Mouse (Mus musculus) kidney, postnatal 10 days (tissue): ENCODE results near the gene Magoh.
A peak's percentile ranks its signal among the peaks of the same experiment; 100 is the strongest.

Source experiments
- DNase-seq: peaks from one replicate; pipeline ENCODE4 v3.0.0; 2021; ENCODE audit warnings: mixed read lengths

The Magoh gene

DNA sequence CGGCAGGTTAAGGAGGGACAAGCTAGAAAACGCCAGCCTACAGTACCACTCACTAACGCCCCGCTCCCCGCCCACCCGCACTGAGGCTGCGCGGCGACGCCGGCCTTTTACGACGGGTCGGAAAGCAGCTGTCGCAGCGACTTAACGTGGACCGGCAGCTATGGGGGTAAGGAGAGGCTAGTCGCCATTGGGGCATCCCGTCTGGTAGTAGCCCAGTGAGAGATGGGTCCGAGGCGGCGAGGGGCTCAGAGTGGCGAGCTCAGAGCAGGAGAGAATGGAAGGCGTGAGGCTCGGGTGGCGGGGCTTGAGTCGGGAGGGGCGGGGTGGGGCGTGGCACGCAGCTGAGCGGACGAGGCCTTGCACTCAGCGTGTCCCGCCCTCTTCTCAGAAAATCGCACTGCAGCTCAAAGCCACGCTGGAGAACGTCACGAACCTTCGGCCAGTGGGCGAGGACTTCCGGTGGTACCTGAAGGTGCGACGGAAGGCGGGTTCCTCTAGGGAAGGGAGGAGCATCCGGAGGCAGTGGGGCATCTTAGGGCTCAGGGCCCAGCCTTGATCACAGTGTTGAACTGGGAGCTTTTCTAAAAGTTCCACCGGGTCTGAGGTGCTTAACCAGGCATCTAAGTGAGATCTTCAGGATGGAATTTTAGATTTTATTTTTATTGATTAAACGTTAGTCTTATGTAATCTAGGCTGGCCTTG, 10.3 kb downstream of the Magoh start, which contains the start of gene 0610037L13Rik:
0610037L13Rik (plus strand) TSS at position 83 of the 702 bp plus-strand sequence.
- DNase-seq: peak; percentile 95

DNA sequence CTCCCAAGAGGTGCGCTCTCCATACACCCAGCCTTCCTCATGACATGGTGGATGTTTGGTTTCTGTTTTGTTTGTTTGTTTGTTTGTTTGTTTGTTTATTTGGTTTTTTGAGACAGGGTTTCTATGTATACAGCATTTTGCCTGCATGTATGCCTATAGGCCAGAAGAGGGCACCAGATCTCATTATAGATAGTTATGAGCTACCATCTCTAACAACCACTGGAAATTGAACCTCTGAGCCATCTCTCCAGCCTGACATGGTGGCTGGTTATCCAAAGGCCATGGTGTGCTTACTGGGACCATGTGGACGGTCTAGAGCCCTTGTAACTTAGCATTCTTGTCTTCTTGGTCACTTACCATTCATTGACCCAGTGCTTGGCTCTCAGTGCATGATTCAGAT, 13.1 kb downstream of the Magoh start:
- DNase-seq: no peak

DNA sequence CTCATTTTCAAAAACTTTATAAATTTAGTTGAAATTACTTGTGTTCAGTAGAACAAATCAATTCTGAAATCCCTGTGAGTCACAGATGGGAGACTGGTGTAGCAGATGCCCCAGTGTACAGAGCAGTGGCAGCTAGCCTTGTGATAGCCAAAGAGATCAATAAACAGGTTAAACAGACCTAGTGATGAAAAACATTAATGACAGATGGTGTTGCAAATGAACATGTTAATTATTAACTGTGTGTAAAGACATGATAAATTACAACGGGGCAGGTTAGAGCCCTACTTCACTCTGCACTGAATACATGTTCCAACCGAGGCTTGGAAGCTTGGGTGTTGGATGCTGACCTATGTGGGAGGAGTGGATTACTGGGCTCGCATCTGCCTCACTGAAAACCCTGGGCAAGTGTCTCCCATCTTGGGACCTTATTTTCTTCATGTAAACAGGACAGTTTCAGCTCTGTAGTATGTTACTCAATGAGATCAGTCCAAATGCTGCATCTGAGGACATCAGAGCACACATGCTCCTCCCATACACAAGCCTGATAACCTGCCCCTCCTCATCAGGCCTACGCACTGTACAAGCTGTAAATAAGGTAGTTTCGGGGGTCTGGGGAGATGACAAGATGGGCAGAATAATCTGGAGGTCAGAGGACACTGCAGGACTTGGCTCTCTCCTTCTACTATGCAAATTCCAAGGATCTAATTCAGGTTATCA, 19.8 kb downstream of the Magoh start:
- DNase-seq: no peak

DNA sequence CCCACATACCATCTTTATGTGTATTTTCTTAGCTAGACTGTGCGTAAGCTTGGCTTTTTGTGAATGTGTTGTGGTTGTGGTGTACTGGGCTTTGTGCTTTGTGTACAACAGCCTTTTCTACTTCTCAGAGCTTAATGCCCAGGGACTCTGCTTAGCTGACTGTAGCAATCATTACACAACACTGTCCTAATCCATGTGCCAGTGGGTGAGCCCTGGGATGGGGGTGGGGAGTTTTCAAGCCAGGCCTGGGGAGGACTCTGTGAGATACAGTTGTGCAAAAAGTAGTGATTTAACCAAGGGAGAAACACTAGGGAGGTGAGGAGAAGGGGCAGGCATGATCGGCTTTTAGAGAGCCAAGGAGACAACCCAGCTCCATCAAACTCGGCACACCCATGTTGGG, 20.7 kb downstream of the Magoh start:
- DNase-seq: no peak

DNA sequence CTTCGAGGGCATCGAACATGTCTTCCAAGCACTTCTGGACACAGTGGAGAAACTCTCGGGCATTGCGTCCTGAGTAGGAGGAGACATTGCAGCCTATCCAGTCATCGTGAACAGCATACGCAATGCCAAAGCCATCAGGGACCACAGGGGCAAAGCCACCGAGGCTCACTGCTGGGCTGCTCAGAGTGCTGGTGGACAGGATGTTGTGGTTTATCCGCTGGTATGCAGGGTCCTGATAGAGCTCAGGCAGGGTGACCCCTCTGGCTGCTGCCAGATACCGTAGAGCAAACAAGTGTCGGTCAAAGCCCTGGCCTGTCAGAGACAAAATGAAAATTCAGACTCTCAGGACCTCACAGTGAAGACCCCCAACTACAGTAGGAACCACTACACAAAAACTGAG, 24.7 kb downstream of the Magoh start:
- no peak for DNase-seq

DNA sequence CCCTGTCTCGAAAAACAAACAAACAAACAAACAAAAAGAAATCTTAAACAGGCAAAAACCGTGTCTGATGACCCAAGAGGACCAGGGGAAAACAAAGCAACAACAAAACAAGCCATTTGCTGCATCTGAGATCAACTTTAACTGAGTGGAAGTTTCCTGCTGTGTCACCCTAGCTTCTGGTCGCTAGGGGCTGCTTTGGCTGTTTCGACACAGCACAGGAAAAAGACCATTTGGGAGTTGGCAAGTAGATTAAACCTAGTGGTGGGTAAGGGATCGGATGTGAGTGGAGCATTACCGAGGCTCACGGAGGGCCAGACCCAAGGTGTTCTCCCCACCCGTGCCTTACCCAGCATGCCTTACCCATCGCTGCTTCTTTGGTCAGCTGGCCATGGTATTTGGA, 27.0 kb downstream of the Magoh start:
- no peak for DNase-seq

DNA sequence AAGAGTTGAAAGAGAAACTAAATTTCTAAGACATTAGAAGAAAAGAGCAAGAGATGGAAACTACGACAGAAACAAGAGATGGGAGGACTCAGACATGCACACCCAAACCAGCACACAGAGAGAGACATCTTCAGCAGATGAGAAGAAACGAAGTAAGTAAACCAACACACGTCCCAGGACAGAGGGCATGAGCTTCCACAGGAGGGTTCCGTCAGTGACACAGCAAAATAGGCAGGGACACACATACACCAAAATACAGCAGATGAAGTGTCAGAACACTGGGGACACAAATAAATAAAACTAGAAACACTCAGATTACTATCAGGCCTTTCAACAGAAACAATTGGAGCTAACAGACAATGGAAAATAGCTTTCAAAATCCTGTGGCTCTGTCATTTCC, 30.5 kb downstream of the Magoh start:
- no peak for DNase-seq

DNA sequence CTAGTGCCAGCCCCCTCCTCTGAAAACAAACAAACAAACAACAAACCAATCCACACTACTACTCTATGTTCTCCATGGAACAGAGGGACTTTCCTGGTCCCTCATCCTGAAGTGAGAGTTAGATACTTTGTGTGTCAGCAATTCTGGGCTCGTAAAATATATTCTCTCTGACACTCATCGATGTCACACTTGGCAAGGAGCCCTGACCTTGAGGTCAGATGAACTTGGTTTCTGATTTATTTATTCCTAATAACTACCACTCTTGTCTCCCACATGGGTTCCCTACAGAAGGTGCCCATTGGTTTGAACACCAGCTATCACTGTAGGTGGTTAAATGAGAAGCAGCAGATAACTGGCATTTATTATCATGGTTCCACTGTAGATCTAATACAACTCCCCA, 40.8 kb downstream of the Magoh start:
- peak; percentile 44 for DNase-seq

DNA sequence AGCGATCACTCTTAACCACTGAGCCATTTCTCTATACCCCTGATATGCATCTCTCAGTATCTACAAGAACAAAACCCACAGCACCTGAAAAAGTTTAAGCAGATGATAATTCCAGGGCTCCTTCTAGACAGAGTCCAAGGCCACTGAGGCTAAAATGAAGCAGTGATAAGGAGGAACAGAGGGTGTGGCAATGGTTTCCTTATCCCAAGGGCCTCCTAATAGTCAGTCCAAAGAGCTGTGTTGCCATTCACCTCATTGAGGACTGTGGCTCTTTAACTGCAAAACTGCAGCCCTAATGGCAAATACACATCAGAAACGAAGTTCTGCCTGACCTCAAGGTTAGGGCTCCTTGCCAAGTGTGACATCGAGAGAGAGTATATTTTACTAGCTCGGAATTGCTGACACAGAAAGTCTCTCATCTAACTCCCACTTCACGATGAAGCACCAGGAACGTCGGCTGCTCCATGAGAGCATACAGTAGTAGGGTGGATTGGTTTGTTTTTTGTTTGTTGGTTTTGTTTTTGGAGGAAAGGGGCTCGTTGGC, 41.7 kb downstream of the Magoh start:
- DNase-seq: peak; percentile 86

DNA sequence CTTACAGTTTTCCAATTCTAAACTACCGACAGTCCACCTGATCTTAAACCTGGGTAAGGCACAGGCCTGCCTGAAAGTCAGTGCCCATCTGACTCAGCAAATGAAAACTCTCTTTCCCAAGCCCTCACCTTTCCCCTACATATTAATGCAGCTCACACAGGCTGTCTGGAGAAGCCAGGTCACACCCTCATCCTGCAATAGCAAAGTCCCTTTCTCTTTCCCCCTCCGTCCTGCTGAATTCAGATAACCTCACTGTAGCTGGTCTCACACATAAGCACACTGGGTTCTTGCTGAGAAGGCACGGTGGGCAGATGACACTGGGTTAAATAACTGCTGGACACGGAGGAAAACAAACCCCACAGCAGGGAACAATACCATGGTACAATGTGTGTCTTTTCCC, 42.4 kb downstream of the Magoh start:
- DNase-seq: peak; percentile 52

DNA sequence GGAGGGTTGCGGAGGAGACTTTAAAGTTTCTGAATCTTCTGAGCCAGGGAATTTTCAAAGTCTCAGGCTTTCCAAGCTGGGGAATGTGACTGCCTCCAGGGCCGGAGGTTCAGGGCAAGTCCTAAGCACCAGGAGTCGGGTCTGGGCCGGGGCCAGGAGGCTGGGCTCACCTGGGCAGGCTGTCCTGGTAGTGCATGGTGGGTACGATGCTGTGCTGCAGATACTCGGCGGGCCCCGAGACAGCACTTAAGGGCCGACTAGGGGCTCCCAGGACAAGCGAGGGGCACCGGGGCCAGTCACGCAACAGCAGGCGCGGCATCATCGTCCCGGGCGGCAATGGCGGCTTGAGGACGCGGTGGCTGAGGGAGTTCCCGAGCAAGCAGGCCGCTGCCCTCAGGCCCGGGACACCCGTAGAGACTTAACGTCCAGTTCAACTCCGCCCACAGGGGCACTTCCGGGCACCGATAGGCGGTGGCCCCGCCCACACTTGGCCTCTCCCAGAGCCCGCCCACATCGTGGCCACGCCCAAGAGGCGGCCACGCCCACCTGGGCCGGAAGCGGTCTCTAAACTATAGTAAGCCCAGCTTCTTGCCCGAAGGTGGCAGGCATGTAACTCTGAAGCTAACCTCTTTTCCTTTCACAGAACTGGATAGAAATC, 43.7 kb downstream of the Magoh start, which contains the start of gene Cpt2:
Cpt2 (minus strand) TSS at position 466 of the 658 bp plus-strand sequence.
- peak; percentile 98 for DNase-seq

DNA sequence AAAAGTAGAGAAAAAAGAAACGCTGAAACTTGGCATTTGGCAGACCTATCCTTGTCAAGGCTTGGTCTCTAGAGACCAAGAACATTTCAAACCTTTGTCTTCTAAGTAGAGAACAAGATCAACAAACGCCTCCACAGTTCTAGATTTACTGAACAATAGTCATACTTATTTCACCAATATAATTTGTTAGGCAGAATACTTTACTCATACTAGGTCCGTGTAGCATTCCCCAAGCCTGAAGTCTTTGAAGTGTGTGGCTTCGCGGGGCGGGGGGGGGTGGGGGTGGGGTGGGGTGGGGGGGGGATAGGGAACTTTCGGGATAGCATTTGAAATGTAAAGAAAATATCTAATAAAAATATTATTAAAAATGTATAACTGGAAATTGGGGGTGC, 44.2 kb downstream of the Magoh start:
- no peak for DNase-seq

DNA sequence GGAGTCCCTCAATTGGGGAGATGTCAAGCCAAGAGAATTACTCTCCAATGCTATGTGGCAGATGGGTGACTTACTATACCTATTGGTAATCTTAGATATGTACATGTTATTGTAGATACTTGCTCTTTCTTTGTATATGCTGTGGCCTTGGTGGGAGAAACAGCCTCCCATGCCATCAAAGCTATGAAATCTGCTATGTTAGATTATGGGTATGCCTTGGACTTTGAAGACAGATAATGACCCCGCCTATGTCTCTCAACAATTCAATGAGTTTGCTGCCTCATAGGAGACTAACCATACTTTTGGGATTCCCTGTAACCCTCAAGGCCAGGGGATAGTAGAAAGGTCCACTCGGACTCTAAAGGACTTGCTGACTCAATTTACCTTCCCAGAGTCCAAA, 48.7 kb downstream of the Magoh start:
- no peak for DNase-seq

DNA sequence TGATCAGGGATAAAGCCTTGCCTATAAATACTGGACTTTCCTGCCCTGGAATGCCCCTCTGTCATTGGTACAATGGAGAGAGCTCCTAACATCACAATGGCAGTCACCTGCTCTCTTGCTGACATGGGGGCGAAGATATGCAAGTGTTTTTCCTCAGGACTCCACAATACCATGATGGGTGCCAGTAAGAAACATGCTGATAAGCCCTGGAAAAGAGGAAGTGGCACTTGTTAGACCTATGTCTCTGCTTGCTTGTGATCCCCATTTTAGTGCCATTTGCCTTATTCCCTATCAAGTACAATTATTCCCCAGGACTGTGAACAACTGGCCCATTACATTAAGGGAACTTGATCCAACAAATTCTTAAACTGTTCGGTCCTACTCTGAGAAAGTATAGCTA, 49.2 kb downstream of the Magoh start:
- DNase-seq: no peak

DNA sequence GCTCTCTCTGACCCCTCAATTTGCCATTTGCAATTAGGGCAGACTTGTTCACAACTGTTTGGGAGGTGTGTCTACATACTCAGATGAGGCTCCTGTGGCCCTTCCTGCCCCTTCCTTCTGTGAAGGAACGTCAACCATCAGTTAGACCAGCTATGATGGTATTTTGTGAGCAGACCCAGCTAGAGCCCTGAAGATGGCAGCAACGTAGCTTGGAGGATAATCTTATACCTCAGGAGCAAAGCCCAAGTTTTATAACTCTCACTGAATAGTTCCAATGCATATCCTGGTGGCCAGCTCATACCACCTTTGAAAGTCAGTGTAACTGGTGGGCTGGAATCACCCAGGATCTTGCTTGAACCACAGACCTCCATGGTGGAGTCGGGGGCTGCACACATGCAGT, 51.9 kb downstream of the Magoh start:
- no peak for DNase-seq

DNA sequence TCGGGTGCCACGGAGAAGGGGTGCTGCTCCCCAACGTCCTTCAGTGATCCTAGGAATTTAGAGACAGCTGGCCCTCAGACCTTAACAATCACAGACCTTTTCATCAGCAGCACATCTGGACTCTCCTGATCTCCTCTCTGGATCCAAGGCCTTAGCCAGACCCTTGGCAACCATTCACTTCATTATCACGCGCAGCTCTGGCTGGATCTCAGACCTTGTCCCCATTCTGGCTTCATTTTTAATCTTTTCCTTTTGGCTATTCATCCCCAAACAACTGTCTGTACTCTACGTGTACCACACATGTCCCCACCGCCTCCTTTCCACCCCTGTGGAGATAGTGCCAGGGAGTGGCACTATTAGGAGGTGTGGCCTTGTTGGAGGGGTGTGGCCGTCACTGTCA, 53.7 kb downstream of the Magoh start:
- no peak for DNase-seq

DNA sequence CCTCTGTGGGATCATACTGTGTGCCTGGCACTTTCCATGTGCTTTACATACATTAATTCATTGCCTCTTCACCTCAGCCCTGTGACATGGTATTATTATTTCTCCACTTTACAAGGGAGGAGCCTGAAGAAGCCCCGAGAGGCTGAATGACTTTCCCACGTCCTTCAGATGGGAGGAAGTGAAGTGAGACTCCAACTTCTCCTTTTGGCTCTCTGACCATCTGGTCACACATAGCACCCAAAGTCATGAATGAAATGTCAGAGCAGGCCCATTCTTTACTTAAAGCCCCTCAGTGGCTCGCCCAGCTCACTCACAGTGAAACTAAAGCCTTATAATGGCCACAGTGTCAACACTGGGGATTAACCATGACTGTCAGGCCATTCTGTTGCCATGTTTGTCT, 55.7 kb downstream of the Magoh start:
- DNase-seq: no peak
